Mouse (Mus musculus) limb, embryonic 12.5 days (tissue): Measurements from ENCODE around the gene Tmeff1. TPM values are rescaled to one million over a fixed set of nuclear protein-coding genes. Genes with fewer than 3 reads are reported as not detected.

ENCODE experiments used
- ATAC-seq: fragments of 200-750 bp; cut with Nextera tagmentation; 2 replicates; pipeline ENCODE4 v1.8.0; 2017; ENCODE audit warnings: low read depth, moderate TSS enrichment; ENCODE audit not compliant: insufficient number of reproducible peaks, insufficient read depth, low FRiP score, low TSS enrichment
- H3K27ac ChIP-seq: fragments of 300-500 bp; sonication (generic); 2 replicates; pipeline ENCODE4 v1.5.1; 2016; ENCODE audit warnings: mild to moderate bottlenecking, moderate library complexity
- H3K27me3 ChIP-seq: fragments of 300-500 bp; sonication (generic); 2 replicates; pipeline ENCODE4 v1.6.1; 2016; ENCODE audit warnings: mild to moderate bottlenecking, moderate library complexity
- H3K36me3 ChIP-seq: fragments of 300-500 bp; sonication (generic); 2 replicates; pipeline ENCODE4 v1.6.1; 2016; ENCODE audit warnings: mild to moderate bottlenecking, moderate library complexity
- H3K4me1 ChIP-seq: fragments of 300-500 bp; sonication (generic); replicated peaks from 2 replicates; pipeline ENCODE4 v1.6.1; 2016
- H3K4me2 ChIP-seq: fragments of 300-500 bp; sonication (generic); 2 replicates; pipeline ENCODE4 v1.6.1; 2016; ENCODE audit warnings: mild to moderate bottlenecking, moderate library complexity
- H3K4me3 ChIP-seq: fragments of 300-500 bp; sonication (generic); replicated peaks from 2 replicates; pipeline ENCODE4 v1.5.1; 2016; ENCODE audit warnings: mild to moderate bottlenecking
- H3K9ac ChIP-seq: fragments of 300-500 bp; sonication (generic); replicated peaks from 2 replicates; pipeline ENCODE4 v1.6.1; 2016; ENCODE audit warnings: mild to moderate bottlenecking, moderate library complexity
- H3K9me3 ChIP-seq: fragments of 300-500 bp; sonication (generic); 2 replicates; pipeline ENCODE4 v1.6.1; 2016; ENCODE audit warnings: mild to moderate bottlenecking, moderate library complexity
- WGBS: fragments of 180-500 bp; shearing (Covaris S2); methylation state at CpG from one replicate; pipeline ENCODE4 v1.1.7; 2016; 5-methylcytosine and 5-hydroxymethylcytosine counted together
- polyA plus RNA-seq: library from polyadenylated mRNA; unstranded; fragments of >200 nt; fragmentation: Nextera tagmentation; extraction: Ambion mirVana; gene quantifications from 2 replicates; pipeline ENCODE4 v1.2.1, GENCODE M21; 2016

The Tmeff1 gene
- polyA plus RNA-seq, 1 experiment from 2014 or later = 112 TPM

DNA sequence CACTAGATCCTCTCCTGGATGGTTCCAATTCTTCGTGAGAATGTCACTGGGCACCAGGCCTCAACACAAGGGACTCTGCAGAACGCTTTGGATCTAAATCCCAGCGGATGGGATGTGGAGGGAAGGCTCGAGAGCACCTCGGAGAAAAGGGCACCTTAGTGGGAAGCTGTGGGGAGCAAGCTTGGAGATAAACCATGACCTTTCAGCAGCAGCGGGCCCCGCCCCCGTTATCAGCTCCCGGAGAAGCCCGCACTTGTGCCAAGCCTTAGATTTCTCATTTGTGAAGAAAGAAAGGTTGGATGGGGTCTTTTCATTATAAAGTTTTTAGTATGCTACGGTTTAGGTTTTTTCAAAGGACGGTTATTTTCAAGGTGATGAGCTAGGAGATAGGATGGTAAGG is 39.0 kb upstream of the Tmeff1 start:
- peaks cover 58% of the 10 kb centered on the region for H3K4me1 ChIP-seq
- 59% methylated on average over 12 of the region's 12 CpGs for WGBS
- H3K36me3 ChIP-seq = no peaks in the 10 kb centered on the region
- no peak overlapping the region for H3K27ac ChIP-seq
- H3K27me3 ChIP-seq = peaks cover 49% of the 10 kb centered on the region
- no peak for ATAC-seq
- no peak overlapping the region for H3K4me3 ChIP-seq
- H3K9me3 ChIP-seq = no peaks in the 10 kb centered on the region
- no peak overlapping the region for H3K4me2 ChIP-seq
- no peak overlapping the region for H3K9ac ChIP-seq

- Histone ChIP-seq H3K4me2 (no peak overlapping the region), H3K4me1 (peaks cover 52% of the 10 kb centered on the region), H3K36me3 (0 out of 2 replicates have a peak, but pooled peaks cover 3% of the 10 kb centered on the region), H3K27ac (0 out of 2 replicates have a peak overlapping the region, but pooled peaks have one; percentile 45), H3K4me3 (no peak overlapping the region), H3K27me3 (peaks cover 49% of the 10 kb centered on the region), H3K9ac (no peak overlapping the region; the same call in 1 of the 2 replicates), H3K9me3 (no peaks in the 10 kb centered on the region)
- ATAC-seq = 0 out of 2 replicates have a peak, but pooled peaks have one; percentile 38
- WGBS = 62% methylated on average over 9 of the region's 9 CpGs
Measured at GRCm38 (mm10) chr4:48546568-48547496, 38.1 kb upstream of the Tmeff1 start.

DNA sequence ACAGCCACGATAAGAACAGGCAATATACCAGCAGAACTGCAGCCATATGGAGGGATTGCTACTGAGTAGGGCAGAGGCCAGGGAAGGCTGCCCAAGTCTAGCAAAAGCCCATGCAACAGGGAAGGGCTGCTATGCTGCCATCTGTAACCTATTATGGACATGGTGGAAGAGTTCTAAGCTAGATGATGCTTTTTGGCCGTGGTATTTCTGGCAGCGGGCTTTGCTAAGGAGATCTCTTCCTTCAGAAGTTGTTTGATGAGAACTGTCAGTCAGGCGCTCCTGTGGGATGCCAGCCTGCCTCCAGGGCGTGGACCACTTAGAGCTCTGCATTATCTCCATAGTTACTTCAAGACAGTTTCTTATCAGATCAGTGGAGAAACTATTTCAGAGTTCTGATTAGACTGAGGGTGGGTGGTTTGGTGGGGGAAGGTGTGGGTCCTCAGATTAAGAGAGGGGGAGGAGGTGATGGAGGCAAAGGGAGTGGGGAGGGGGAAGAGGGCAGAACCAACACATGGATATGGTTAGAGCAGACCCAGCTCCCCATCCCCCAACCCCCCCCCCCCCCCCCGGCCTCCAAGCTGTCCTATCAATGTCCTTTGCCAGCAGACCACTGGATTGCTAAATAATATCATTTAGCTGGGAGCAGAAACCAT is 36.5 kb upstream of the Tmeff1 start:
- H3K27ac ChIP-seq = peak overlapping the region; percentile 70
- H3K4me2 ChIP-seq = peak overlapping the region; percentile 22; the same call in 1 of the 2 replicates
- no peaks in the 10 kb centered on the region for H3K9me3 ChIP-seq
- ATAC-seq = peak; percentile 79
- no peak overlapping the region for H3K9ac ChIP-seq
- 18% methylated on average over 6 of the region's 6 CpGs for WGBS
- H3K27me3 ChIP-seq = peaks cover 37% of the 10 kb centered on the region
- peaks cover 39% of the 10 kb centered on the region for H3K4me1 ChIP-seq
- peaks cover 16% of the 10 kb centered on the region for H3K36me3 ChIP-seq
- no peak overlapping the region for H3K4me3 ChIP-seq

DNA sequence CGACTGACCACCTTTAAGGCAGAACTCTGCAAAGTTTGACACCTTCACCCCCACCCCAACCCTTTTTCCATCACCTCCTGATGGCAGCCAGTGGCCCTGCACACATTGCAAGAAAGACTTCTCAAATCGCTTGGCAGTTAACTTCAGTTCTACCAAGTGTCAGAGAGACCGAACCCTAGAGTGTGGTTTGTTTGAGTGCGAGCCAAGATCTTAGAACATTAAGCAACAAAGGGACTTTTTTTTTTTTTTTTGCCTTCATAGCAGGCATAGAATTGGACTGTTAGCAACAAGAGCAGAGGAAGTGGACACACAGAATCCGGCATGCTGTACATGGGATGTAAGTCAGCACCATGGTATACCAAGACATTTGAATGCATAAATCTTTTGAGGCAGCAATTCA is 35.3 kb upstream of the Tmeff1 start:
- 56% methylated on average over 5 of the region's 5 CpGs for WGBS
- Histone ChIP-seq H3K27ac (no peak overlapping the region), H3K27me3 (peaks cover 26% of the 10 kb centered on the region), H3K9ac (no peak overlapping the region), H3K4me1 (peaks cover 39% of the 10 kb centered on the region), H3K36me3 (peaks cover 26% of the 10 kb centered on the region), H3K4me3 (no peak overlapping the region), H3K4me2 (no peak overlapping the region), H3K9me3 (no peaks in the 10 kb centered on the region)
- ATAC-seq = no peak

GRCm38 (mm10) chr4:48552486-48553064 is 32.4 kb upstream of the Tmeff1 start:
- H3K9ac ChIP-seq = no peak overlapping the region
- peaks cover 45% of the 10 kb centered on the region for H3K36me3 ChIP-seq
- H3K27me3 ChIP-seq = 0 out of 2 replicates have a peak, but pooled peaks cover 5% of the 10 kb centered on the region
- no peaks in the 10 kb centered on the region for H3K9me3 ChIP-seq
- H3K27ac ChIP-seq = no peak overlapping the region
- 89% methylated on average over 27 of the region's 27 CpGs for WGBS
- H3K4me2 ChIP-seq = no peak overlapping the region
- H3K4me1 ChIP-seq = peaks cover 20% of the 10 kb centered on the region
- H3K4me3 ChIP-seq = no peak overlapping the region
- no peak for ATAC-seq

GRCm38 (mm10) chr4:48554132-48554531 is 30.8 kb upstream of the Tmeff1 start:
- Histone ChIP-seq H3K4me1 (peaks cover 6% of the 10 kb centered on the region), H3K36me3 (peaks cover 57% of the 10 kb centered on the region), H3K27ac (no peak overlapping the region), H3K4me3 (no peak overlapping the region), H3K4me2 (no peak overlapping the region), H3K9me3 (no peaks in the 10 kb centered on the region), H3K9ac (no peak overlapping the region), H3K27me3 (0 out of 2 replicates have a peak, but pooled peaks cover 5% of the 10 kb centered on the region)
- ATAC-seq = no peak
- WGBS = 83% methylated on average over 7 of the region's 7 CpGs

GRCm38 (mm10) chr4:48555729-48556128 is 29.2 kb upstream of the Tmeff1 start:
- ATAC-seq = no peak
- Histone ChIP-seq H3K4me1 (peaks cover 8% of the 10 kb centered on the region; the same call in 1 of the 2 replicates), H3K27me3 (0 out of 2 replicates have a peak, but pooled peaks cover 3% of the 10 kb centered on the region), H3K4me3 (no peak overlapping the region), H3K9ac (no peak overlapping the region), H3K9me3 (no peaks in the 10 kb centered on the region), H3K4me2 (no peak overlapping the region), H3K36me3 (peaks cover 71% of the 10 kb centered on the region), H3K27ac (no peak overlapping the region)
- 27% methylated on average over 3 of the region's 3 CpGs for WGBS

DNA sequence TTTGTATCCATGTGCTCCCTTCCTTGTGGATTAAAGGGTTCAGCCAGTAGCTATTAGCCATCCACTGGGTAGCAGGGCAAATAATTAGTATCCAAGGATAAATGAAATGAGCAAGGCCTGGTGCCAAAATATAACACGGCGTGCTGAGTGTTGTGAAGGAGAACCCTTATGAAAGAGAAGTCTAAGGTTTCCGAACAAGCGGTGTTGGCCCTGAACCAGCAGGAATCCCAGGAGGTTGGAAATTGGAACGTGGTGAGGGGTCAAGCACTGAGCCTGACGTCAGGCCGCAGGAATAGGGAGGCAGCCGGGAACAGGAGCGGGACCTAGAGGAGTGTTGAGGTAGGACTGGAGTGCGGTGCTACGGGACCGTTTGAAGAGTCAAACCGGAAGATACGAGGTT is 25.3 kb upstream of the Tmeff1 start:
- Histone ChIP-seq H3K9me3 (no peaks in the 10 kb centered on the region), H3K4me2 (no peak overlapping the region), H3K9ac (no peak overlapping the region), H3K4me1 (peaks cover 23% of the 10 kb centered on the region), H3K4me3 (no peak overlapping the region), H3K36me3 (peaks cover 77% of the 10 kb centered on the region), H3K27ac (no peak overlapping the region), H3K27me3 (no peaks in the 10 kb centered on the region)
- no peak; the same call in 1 of the 2 replicates for ATAC-seq
- 88% methylated on average over 14 of the region's 14 CpGs for WGBS

- no peak overlapping the region for H3K9ac ChIP-seq
- peaks cover 66% of the 10 kb centered on the region for H3K36me3 ChIP-seq
- peaks cover 23% of the 10 kb centered on the region for H3K4me1 ChIP-seq
- H3K9me3 ChIP-seq = no peaks in the 10 kb centered on the region
- H3K27me3 ChIP-seq = no peaks in the 10 kb centered on the region
- no peak overlapping the region for H3K4me3 ChIP-seq
- no peak overlapping the region for H3K27ac ChIP-seq
- H3K4me2 ChIP-seq = no peak overlapping the region
- ATAC-seq = 0 out of 2 replicates have a peak, but pooled peaks have one; percentile 68
- 87% methylated on average over 8 of the region's 8 CpGs for WGBS
Measured at GRCm38 (mm10) chr4:48561824-48562223, 23.1 kb upstream of the Tmeff1 start.

- H3K4me2 ChIP-seq = no peak overlapping the region
- peaks cover 39% of the 10 kb centered on the region for H3K36me3 ChIP-seq
- H3K27ac ChIP-seq = no peak overlapping the region
- no peak overlapping the region for H3K4me3 ChIP-seq
- ATAC-seq = no peak
- no peaks in the 10 kb centered on the region for H3K27me3 ChIP-seq
- H3K9me3 ChIP-seq = no peaks in the 10 kb centered on the region
- peaks cover 22% of the 10 kb centered on the region for H3K4me1 ChIP-seq
- no peak overlapping the region for H3K9ac ChIP-seq
Measured at GRCm38 (mm10) chr4:48564962-48565361, 20.0 kb upstream of the Tmeff1 start.

GRCm38 (mm10) chr4:48576361-48576760 is 8.6 kb upstream of the Tmeff1 start:
- ATAC-seq = no peak
- no peak overlapping the region for H3K4me3 ChIP-seq

More at GRCm38 (mm10) chr4:48576361-48576760, 8.6 kb upstream of the Tmeff1 start:
- peaks cover 3% of the 10 kb centered on the region; the same call in 1 of the 2 replicates for H3K27me3 ChIP-seq
- H3K27ac ChIP-seq = no peak overlapping the region
- H3K4me2 ChIP-seq = no peak overlapping the region
- H3K9me3 ChIP-seq = no peaks in the 10 kb centered on the region
- no peaks in the 10 kb centered on the region for H3K36me3 ChIP-seq
- no peak overlapping the region for H3K9ac ChIP-seq
- WGBS = 84% methylated on average over 7 of the region's 7 CpGs
- peaks cover 4% of the 10 kb centered on the region; the same call in 1 of the 2 replicates for H3K4me1 ChIP-seq
